In genomic region chr2:155032938-155033710, GRCm38 (mm10) we compare ENCODE assay signal across 15 mouse cellular contexts. TPM values are rescaled to one million over a fixed set of nuclear protein-coding genes. Genes with fewer than 3 reads are reported as not detected.
DNase-seq lines count a peak whose midpoint lies in the region; ATAC-seq and TF ChIP-seq lines count a peak whose summit lies in the region.
"Had no signal": no experiment of that assay in that cellular context is flagged by ENCODE, and none has a peak within 500 bp of the region (broad histone marks: within the 10 kb centered on the region; RNA-seq: fewer than 3 reads in every experiment).

No protein-coding gene starts in this region.

- ATAC-seq in lung, embryonic 16.5 days (ENCODE audit: low read depth), result peak; percentile 70; the same call in 1 of the 2 replicates
- ATAC-seq in embryonic facial prominence, embryonic 12.5 days (ENCODE audit: insufficient number of reproducible peaks, insufficient read depth, low FRiP score, low TSS enrichment), result no peak
- ATAC-seq in limb, embryonic 14.5 days (ENCODE audit: low FRiP score, low read depth), result no peak
- ATAC-seq: forebrain, embryonic 13.5 days; liver, postnatal 0 days had no signal

- WGBS in lung, embryonic 16.5 days, result 18% methylated on average over 19 of the region's 19 CpGs
- WGBS in embryonic facial prominence, embryonic 12.5 days, result 35% methylated on average over 19 of the region's 19 CpGs
- WGBS in limb, embryonic 14.5 days, result 39% methylated on average over 19 of the region's 19 CpGs

- no peak overlapping the region for H3K9ac ChIP-seq in lung, embryonic 16.5 days (ENCODE audit: low read length)
- H3K9ac ChIP-seq in embryonic facial prominence, embryonic 12.5 days, result no peak overlapping the region
- no peak overlapping the region for H3K9ac ChIP-seq in limb, embryonic 14.5 days (ENCODE audit: low read depth, low read length, severe bottlenecking)
- H3K9ac ChIP-seq: forebrain, embryonic 13.5 days; liver, postnatal 0 days; midbrain, embryonic 12.5 days had no signal

- no peaks in the 10 kb centered on the region for H3K9me3 ChIP-seq in lung, embryonic 16.5 days (ENCODE audit: control insufficient read depth, low read length)
- H3K9me3 ChIP-seq in embryonic facial prominence, embryonic 12.5 days, result no peaks in the 10 kb centered on the region
- H3K9me3 ChIP-seq in limb, embryonic 14.5 days (ENCODE audit: control insufficient read depth, low read length), result no peaks in the 10 kb centered on the region
- H3K9me3 ChIP-seq: forebrain, embryonic 13.5 days; hindbrain, embryonic 10.5 days; midbrain, embryonic 12.5 days had no signal

- no peak for DNase-seq in lung, postnatal 14 days
- DNase-seq in limb, embryonic 14.5 days (ENCODE audit: low spot score), result peak; percentile 15
- DNase-seq in retina, postnatal 1 day, result no peak
- no peak for DNase-seq in embryo, embryonic 11 days
- DNase-seq in MN1 (ENCODE audit: low spot score), result no peak
- DNase-seq: cerebellum, adult 2 months; kidney, adult 18-20 months; kidney, postnatal 36 days; left cerebral cortex, postnatal 4 days; liver, postnatal 0 days had no signal

- H3K36me3 ChIP-seq in lung, embryonic 16.5 days (ENCODE audit: control insufficient read depth, insufficient read depth, low read length), result no peaks in the 10 kb centered on the region
- no peaks in the 10 kb centered on the region for H3K36me3 ChIP-seq in embryonic facial prominence, embryonic 12.5 days
- H3K36me3 ChIP-seq in limb, embryonic 14.5 days (ENCODE audit: control insufficient read depth, insufficient read depth, low read length), result no peaks in the 10 kb centered on the region
- H3K36me3 ChIP-seq: hindbrain, embryonic 10.5 days; midbrain, embryonic 12.5 days had no signal

- H3K4me2 ChIP-seq in lung, embryonic 16.5 days (ENCODE audit: low read depth, low read length), result peak overlapping the region; percentile 33
- H3K4me2 ChIP-seq in embryonic facial prominence, embryonic 12.5 days (replicated peaks), result no peak overlapping the region
- no peak overlapping the region for H3K4me2 ChIP-seq in limb, embryonic 14.5 days (replicated peaks; ENCODE audit: low read depth, low read length, severe bottlenecking)
- H3K4me2 ChIP-seq: forebrain, embryonic 13.5 days; midbrain, embryonic 12.5 days had no signal

- H3K4me3 ChIP-seq in lung, embryonic 16.5 days (ENCODE audit: low read length), result no peak overlapping the region
- H3K4me3 ChIP-seq in embryonic facial prominence, embryonic 12.5 days, result no peak overlapping the region
- H3K4me3 ChIP-seq in limb, embryonic 14.5 days (replicated peaks; ENCODE audit: low read length), result no peak overlapping the region
- H3K4me3 ChIP-seq: forebrain, embryonic 13.5 days; hindbrain, embryonic 10.5 days; midbrain, embryonic 12.5 days had no signal

- 0 out of 2 replicates have a peak overlapping the region, but pooled peaks have one; percentile 4 for H3K27ac ChIP-seq in lung, embryonic 16.5 days (ENCODE audit: low read length)
- H3K27ac ChIP-seq in embryonic facial prominence, embryonic 12.5 days, result peak overlapping the region; percentile 37; the same call in 1 of the 2 replicates
- no peak overlapping the region for H3K27ac ChIP-seq in limb, embryonic 14.5 days (replicated peaks; ENCODE audit: low read depth, low read length)
- H3K27ac ChIP-seq: forebrain, embryonic 13.5 days; hindbrain, embryonic 10.5 days; midbrain, embryonic 12.5 days had no signal

- TF ChIP-seq POLR2A in limb, embryonic 14.5 days (IDR thresholded peaks at IDR 0.05; ENCODE audit: borderline replicate concordance, extremely low read depth, insufficient read depth, insufficient read length), result no peak

- H3K4me1 ChIP-seq in lung, embryonic 16.5 days (replicated peaks; ENCODE audit: control insufficient read depth, insufficient read depth, low read length), result peaks cover 7% of the 10 kb centered on the region; the same call in 1 of the 2 replicates
- H3K4me1 ChIP-seq in embryonic facial prominence, embryonic 12.5 days, result no peaks in the 10 kb centered on the region; the same call in 1 of the 2 replicates
- no peaks in the 10 kb centered on the region for H3K4me1 ChIP-seq in limb, embryonic 14.5 days (ENCODE audit: control insufficient read depth, insufficient read depth, low read length)
- H3K4me1 ChIP-seq: forebrain, embryonic 13.5 days; midbrain, embryonic 12.5 days had no signal

- no peaks in the 10 kb centered on the region for H3K27me3 ChIP-seq in lung, embryonic 16.5 days (ENCODE audit: control insufficient read depth, insufficient read depth, low read depth, low read length)
- no peaks in the 10 kb centered on the region for H3K27me3 ChIP-seq in embryonic facial prominence, embryonic 12.5 days
- no peaks in the 10 kb centered on the region for H3K27me3 ChIP-seq in limb, embryonic 14.5 days (ENCODE audit: control insufficient read depth, insufficient read depth, low read length)
- H3K27me3 ChIP-seq: forebrain, embryonic 13.5 days had no signal

RNA-seq across cellular contexts. Expression of gene Gm14226, which starts 15.1 kb away (rescaled TPM):
- polyA plus RNA-seq in lung, embryonic 16.5 days (2015; fragmentation: Nextera tagmentation; extraction: Ambion mirVana), result 0.21 and 0.35 TPM in 2 replicates
- polyA plus RNA-seq in embryonic facial prominence, embryonic 12.5 days (2016; fragmentation: Nextera tagmentation; extraction: Ambion mirVana), result 4.9 and 6.0 TPM in 2 replicates
- 17.4 and 17.7 TPM in 2 replicates for polyA plus RNA-seq in limb, embryonic 14.5 days (2012; rRNA removed)
- polyA plus RNA-seq in limb, embryonic 14.5 days (2014; fragmentation: Nextera tagmentation; extraction: Ambion mirVana), result 5.7 and 6.3 TPM in 2 replicates
- polyA plus RNA-seq: cerebellum, adult 2 months had no signal

RNA-seq across cellular contexts. Expression of gene Ahcy, which starts 41.2 kb away (rescaled TPM):
- polyA plus RNA-seq in lung, embryonic 16.5 days (2015; fragmentation: Nextera tagmentation; extraction: Ambion mirVana), result 50.9 and 51.0 TPM in 2 replicates
- 74.6 and 82.1 TPM in 2 replicates for polyA plus RNA-seq in embryonic facial prominence, embryonic 12.5 days (2016; fragmentation: Nextera tagmentation; extraction: Ambion mirVana)
- 123 and 133 TPM in 2 replicates for polyA plus RNA-seq in limb, embryonic 14.5 days (2012; rRNA removed)
- 70.5 and 72.7 TPM in 2 replicates for polyA plus RNA-seq in limb, embryonic 14.5 days (2014; fragmentation: Nextera tagmentation; extraction: Ambion mirVana)
